Mouse (Mus musculus) liver, postnatal 0 days (tissue): Measurements from ENCODE around the gene Ifit3. TPM values are rescaled to one million over a fixed set of nuclear protein-coding genes. Genes with fewer than 3 reads are reported as not detected.
"Not testable (repeated sequence)": the region's sequence is repeated elsewhere in the genome, so short reads cannot be mapped to it uniquely, and the experiment has no call there.

Experiments
- ATAC-seq: fragments of 200-750 bp; cut with Nextera tagmentation; 2 replicates; pipeline ENCODE4 v1.8.0; 2017; ENCODE audit warnings: mild to moderate bottlenecking, moderate library complexity
- DNase-seq: peaks from one replicate; pipeline ENCODE4 v3.0.0-alpha.2; 2016
- H3K27ac ChIP-seq: fragments of 300-500 bp; sonication (generic); 2 replicates; pipeline ENCODE4 v1.5.1; 2014; ENCODE audit warnings: antibody characterized with exemption, moderate library complexity, mild to moderate bottlenecking, low read depth
- H3K27me3 ChIP-seq: fragments of 300-500 bp; sonication (generic); 2 replicates; pipeline ENCODE4 v1.6.1; 2014; ENCODE audit warnings: low read length, control low read depth, mixed read lengths; ENCODE audit not compliant: insufficient read depth
- H3K36me3 ChIP-seq: fragments of 300-500 bp; sonication (generic); replicated peaks from 2 replicates; pipeline ENCODE4 v1.6.1; 2014; ENCODE audit warnings: mild to moderate bottlenecking, control low read depth, low read length, moderate library complexity, mixed read lengths; ENCODE audit not compliant: insufficient read depth
- H3K4me1 ChIP-seq: fragments of 300-500 bp; sonication (generic); 2 replicates; pipeline ENCODE4 v1.6.1; 2014; ENCODE audit warnings: antibody characterized with exemption, mild to moderate bottlenecking, control low read depth; ENCODE audit not compliant: insufficient read depth
- H3K4me2 ChIP-seq: fragments of 300-500 bp; sonication (generic); 2 replicates; pipeline ENCODE4 v1.6.1; 2014; ENCODE audit warnings: low read depth, mild to moderate bottlenecking, low read length, moderate library complexity, mixed read lengths
- H3K4me3 ChIP-seq: fragments of 300-500 bp; sonication (generic); 2 replicates; pipeline ENCODE4 v1.5.1; 2014; ENCODE audit warnings: low read depth, low read length
- H3K9ac ChIP-seq: fragments of 300-500 bp; sonication (generic); replicated peaks from 2 replicates; pipeline ENCODE4 v1.6.1; 2014; ENCODE audit warnings: mild to moderate bottlenecking, moderate library complexity
- H3K9me3 ChIP-seq: fragments of 300-500 bp; sonication (generic); 2 replicates; pipeline ENCODE4 v1.6.1; 2016; ENCODE audit warnings: mild to moderate bottlenecking, control low read depth, low read length, mixed read lengths
- CTCF ChIP-seq: sonication (generic); IDR thresholded peaks from 2 replicates; pipeline ENCODE4 v1.5.1; 2016; ENCODE audit warnings: antibody characterized with exemption, low read depth
- EP300 ChIP-seq: IDR thresholded peaks from 2 replicates; pipeline ENCODE4 v1.6.1; 2016; ENCODE audit warnings: antibody characterized with exemption, low read depth, mild to moderate bottlenecking
- WGBS: fragments of 180-500 bp; shearing (Covaris S2); extraction: QIAGEN DNeasy Blood & Tissue Kit; methylation state at CpG from one replicate; pipeline ENCODE4 v1.1.7; 2014; ENCODE audit not compliant: insufficient replicate concordance; 5-methylcytosine and 5-hydroxymethylcytosine counted together
- polyA plus RNA-seq: library from polyadenylated mRNA; unstranded; fragments of >200 nt; fragmentation: Nextera tagmentation; extraction: Ambion mirVana; gene quantifications from 2 replicates; pipeline ENCODE4 v1.2.1, GENCODE M21; 2015

The Ifit3 gene
- polyA plus RNA-seq, 1 experiment from 2014 or later, result 10.1 TPM

DNA sequence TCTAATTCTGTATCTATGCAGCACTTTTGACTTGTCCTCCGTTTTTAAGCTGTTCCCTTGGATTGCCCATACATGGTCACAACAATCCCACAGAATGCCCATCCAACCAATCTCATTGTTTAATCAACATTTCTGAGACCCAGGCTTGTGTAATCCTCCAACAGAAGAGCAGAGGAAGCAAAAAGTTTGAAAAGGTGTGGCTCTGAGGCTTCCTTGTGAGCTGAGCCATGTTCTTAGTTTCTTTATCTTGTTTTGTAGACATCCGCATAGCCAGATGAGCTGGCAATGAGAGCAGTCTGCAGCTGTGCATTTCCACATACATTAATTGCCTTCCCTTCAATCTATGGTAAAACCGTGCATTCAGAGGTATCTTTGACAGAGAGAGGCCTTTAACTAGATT is 22.1 kb downstream of the Ifit3 start:
- Histone ChIP-seq H3K9me3 (no peaks in the 10 kb centered on the region), H3K4me2 (no peak overlapping the region), H3K9ac (no peak overlapping the region), H3K27me3 (no peaks in the 10 kb centered on the region), H3K4me1 (peaks cover 6% of the 10 kb centered on the region), H3K27ac (no peak overlapping the region), H3K36me3 (no peaks in the 10 kb centered on the region), H3K4me3 (no peak overlapping the region)
- no peak for ATAC-seq
- no peak for TF ChIP-seq EP300
- TF ChIP-seq CTCF, result no peak
- DNase-seq, result no peak
- WGBS, result 80% methylated on average over 3 of the region's 3 CpGs

DNA sequence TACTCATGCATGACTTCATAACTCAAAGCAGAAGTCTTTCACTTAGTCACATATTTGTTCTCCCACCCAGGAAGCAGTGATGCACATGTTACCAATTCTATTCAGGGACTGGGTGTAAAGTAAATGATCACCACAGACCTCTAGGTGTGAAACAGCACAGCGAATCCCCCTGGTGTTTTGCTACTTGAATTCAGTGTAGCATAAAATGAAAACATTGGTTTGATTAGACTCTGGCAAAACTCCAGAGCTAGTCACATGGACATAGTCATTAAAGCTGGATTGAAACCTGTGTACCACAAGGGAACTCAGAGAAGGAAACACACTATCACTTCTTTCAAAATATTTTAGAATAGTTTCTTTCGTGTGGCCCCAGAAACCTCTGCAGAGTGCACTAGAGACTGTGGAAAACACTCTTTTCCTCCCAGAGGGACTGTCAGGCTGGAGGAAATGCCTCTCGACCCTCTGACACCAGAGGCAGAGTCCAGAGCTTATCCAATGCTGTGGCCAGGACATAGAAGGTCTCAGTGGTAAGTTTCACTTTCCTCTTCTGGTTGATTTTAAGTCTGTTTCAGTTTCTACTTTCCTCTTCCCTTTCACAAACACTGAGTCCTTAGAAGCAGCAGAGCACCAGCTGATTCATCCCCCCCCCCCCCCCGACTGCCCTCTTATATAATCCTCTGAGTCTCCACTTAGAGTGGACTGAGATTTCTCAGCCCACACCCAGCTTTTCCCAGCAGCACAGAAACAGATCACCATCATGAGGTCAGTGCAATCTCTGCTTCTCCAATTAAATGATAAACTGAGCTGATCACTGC is 24.1 kb downstream of the Ifit3 start, which contains the start of gene Ifit3b:
Gene Ifit3b, plus strand, starts transcription at position 734 of the 815 bp plus-strand sequence.
- not testable (repeated sequence) for H3K4me3 ChIP-seq, H3K36me3 ChIP-seq, H3K9ac ChIP-seq, H3K4me1 ChIP-seq, H3K9me3 ChIP-seq, H3K27me3 ChIP-seq
- Histone ChIP-seq H3K27ac (peak within 1 kb of the TSS; percentile 84), H3K4me2 (peak within 1 kb of the TSS; percentile 42; the same call in 1 of the 2 replicates)
- ATAC-seq (peak; percentile 85), DNase-seq (peak; percentile 49)
- TF ChIP-seq EP300, result 0 out of 2 replicates have a peak, but pooled peaks have one; percentile 10
- 26% methylated on average over 4 of the region's 4 CpGs for WGBS

DNA sequence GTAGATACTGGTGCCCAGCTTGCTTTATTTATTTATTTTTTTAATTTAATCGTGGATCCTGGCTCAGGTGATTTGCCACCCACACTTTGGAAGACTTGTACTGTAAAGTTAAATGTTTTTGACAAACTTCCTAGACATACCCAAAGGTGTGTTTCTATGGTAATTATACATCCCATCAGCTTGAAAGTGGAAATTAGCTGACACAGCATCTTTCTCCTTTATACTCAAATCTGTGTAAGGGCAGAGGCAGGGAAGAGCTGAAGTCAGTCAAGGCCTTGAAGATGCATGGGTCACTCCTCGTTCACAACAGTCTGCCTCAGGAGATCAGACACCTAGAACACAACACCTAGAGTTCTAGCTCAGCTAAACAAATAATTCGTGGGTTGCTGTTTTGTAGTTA is 26.8 kb downstream of the Ifit3 start:
- H3K27me3 ChIP-seq, ATAC-seq: not testable (repeated sequence)
- WGBS, result 71% methylated on average over 3 of the region's 3 CpGs

DNA sequence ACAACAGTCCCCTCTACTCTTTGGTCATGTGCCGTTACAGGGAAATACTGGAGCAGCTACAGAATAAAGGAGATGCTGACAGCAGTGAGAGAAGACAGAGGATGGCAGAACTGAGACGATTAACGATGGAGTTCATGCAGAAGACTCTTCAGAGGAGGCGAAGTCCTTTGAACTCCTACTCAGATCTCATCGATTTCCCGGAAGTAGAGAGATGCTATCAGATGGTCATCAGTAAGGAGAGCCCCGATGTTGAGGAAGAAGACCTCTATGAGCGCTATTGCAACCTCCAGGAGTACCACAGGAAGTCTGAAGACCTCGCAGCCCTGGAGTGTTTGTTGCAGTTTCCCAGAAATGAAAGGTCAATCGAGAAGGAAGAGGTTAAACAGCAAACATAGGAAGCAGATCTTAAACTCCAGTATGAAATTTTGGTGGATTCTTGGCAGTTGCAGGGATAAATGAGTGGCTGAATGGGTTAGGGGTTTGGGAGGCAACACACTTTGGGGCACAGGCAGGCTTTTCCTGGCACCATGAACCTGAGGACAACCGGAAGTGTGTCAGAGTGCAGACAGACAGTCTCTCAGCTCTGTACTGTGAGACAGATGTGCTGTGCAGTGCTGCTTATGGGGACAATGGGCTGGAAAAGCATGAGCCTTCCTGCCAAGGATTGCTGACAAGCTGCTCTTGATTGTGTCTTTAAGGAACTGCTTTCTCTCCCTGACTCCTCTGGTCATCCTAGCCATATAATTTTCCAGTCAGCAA is 29.1 kb downstream of the Ifit3 start:
- not testable (repeated sequence) for H3K9ac ChIP-seq, H3K9me3 ChIP-seq, H3K4me3 ChIP-seq, H3K27me3 ChIP-seq, H3K4me2 ChIP-seq, H3K36me3 ChIP-seq, DNase-seq, H3K27ac ChIP-seq, H3K4me1 ChIP-seq
- peak; percentile 48 for ATAC-seq
- WGBS, result 81% methylated on average over 5 of the region's 11 CpGs

More for the DNA sequence above, 26.8 kb downstream of the Ifit3 start:
- DNase-seq, H3K9me3 ChIP-seq, H3K4me1 ChIP-seq, H3K36me3 ChIP-seq, H3K4me2 ChIP-seq, H3K4me3 ChIP-seq, H3K27ac ChIP-seq, H3K9ac ChIP-seq: not testable (repeated sequence)

DNA sequence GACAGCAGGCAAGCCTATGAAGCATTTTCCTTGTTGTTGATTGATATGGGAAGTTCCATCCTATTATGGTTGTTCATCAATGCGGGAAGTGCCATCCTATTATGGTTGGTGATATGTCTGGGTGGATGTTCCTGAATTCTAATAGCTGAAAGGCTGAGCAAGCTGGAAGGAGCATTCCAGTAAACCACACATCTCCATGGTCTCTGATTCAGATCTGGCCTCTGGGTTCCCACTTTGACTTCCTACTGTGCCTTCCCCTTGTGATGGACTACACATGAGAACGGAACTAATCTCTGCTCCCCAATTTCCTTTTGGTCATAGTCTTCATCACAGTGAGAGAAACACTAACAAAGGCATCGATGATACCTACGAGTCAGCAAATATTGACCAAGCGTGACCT is 37.5 kb downstream of the Ifit3 start:
- no peaks in the 10 kb centered on the region for H3K9me3 ChIP-seq
- H3K27ac ChIP-seq, result no peak overlapping the region
- no peak for DNase-seq
- H3K4me3 ChIP-seq, result no peak overlapping the region
- no peak for TF ChIP-seq CTCF
- WGBS, result 70% methylated on average over 5 of the region's 5 CpGs
- no peaks in the 10 kb centered on the region for H3K4me1 ChIP-seq
- ATAC-seq, result no peak
- H3K4me2 ChIP-seq, result no peak overlapping the region
- no peak overlapping the region for H3K9ac ChIP-seq
- no peaks in the 10 kb centered on the region for H3K27me3 ChIP-seq
- H3K36me3 ChIP-seq, result no peaks in the 10 kb centered on the region

DNA sequence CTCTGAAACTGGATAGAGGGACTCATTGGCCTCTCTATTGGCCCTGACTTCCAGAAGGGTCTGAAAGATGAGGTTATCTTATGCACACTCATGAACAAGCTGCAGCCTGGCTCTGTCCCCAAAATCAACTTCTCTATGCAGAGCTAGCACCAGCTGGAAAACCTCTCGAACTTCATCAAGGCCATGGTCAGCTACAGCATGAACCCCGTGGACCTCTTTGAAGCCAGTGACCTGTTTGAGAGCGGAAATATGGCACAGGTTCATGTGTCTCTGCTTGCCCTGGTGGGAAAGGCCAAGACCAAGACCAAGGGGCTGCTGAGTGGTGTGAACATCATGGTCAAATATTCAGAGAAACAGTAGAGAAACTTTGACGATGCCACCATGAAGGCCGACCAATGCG is 40.5 kb downstream of the Ifit3 start:
- DNase-seq (no peak), ATAC-seq (no peak)
- Histone ChIP-seq H3K4me2 (no peak overlapping the region), H3K36me3 (no peaks in the 10 kb centered on the region), H3K4me3 (no peak overlapping the region), H3K27me3 (no peaks in the 10 kb centered on the region), H3K4me1 (no peaks in the 10 kb centered on the region), H3K9me3 (no peaks in the 10 kb centered on the region), H3K27ac (no peak overlapping the region), H3K9ac (no peak overlapping the region)
- no peak for TF ChIP-seq CTCF
- no peak for TF ChIP-seq EP300
- WGBS, result 87% methylated on average over 6 of the region's 6 CpGs
